Mouse (Mus musculus): ENCODE measurements at regions not wholly inside any gene's neighbourhood (a gene's known extent, or its start where the extent isn't known, plus 50 kb on each side); places are given as distances from the start of the nearest gene placed in this dataset.

DNA sequence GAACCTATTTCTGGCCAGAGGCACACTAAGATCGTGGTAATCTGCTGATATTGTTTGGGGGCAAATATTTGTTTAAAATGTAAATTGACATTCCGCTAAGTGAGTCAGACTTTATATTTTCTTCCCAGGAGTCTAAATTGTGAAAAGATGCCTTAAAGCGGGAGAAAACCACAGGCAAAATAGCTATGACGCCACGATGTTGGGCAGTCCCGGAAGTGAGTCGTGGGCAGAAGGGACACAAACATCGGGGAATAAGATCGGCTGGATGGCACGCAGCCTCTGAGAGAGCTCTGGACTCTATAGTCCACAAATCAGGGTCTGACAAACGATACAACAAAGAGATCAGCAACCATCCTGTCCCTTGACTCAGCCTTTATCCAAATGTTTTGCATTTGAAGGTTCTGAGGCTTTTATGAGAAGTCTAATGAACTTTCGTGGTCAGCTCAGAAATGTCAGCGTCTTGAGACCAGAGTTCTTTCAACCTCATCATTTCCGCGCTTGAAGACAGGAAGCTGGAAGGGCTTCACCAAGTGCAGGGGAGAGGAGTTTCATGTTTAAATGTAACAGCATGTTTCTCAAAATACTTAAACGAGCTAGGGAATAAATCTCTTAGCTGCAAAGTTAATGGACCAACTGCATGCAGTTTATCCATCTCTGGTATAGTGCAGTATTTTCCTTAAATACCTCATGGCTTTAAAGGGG lies 472.2 kb upstream of the Intu start:
- Histone ChIP-seq H3K4me3 (no peak overlapping the region), H3K27me3 (no peaks in the 10 kb centered on the region), H3K36me3 (no peaks in the 10 kb centered on the region), H3K9ac (no peak overlapping the region), H3K9me3 (no peaks in the 10 kb centered on the region), H3K27ac (no peak overlapping the region), H3K4me2 (no peak overlapping the region), H3K4me1 (no peaks in the 10 kb centered on the region)
- WGBS: 67% methylated on average over 16 of the region's 16 CpGs
- no peak for ATAC-seq (ENCODE audit: borderline replicate concordance, extremely low read depth, low FRiP score, low TSS enrichment)

DNA sequence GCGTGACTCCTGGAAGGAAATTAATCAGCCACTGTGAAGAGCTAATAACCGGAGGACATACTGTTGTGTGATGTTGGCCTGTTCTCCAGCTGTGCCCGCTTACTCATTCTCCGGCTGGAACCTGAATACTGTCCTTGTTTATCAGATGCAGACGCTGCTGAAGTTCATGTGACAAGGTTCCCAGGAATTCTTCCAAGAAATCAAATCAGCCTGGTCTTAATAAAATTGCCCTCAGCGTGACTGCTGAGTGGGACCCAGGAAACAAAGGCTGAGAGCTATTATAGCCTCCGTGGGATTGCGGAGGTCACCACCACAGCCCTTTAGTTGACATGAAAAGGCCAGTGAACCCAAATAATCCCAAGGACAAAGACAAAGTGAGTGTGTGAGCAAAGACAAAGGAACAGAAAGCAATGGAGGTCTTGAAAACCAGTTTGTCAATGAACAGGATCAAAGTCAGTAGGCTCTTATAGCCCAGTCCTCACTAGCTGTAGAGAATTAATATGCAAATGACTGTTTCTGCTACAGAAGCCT lies 460.9 kb upstream of the Intu start:
- no peaks in the 10 kb centered on the region for H3K9me3 ChIP-seq
- no peak overlapping the region for H3K9ac ChIP-seq
- H3K27me3 ChIP-seq: no peaks in the 10 kb centered on the region
- H3K4me3 ChIP-seq: no peak overlapping the region
- 58% methylated on average over 8 of the region's 8 CpGs for WGBS
- no peak for ATAC-seq (ENCODE audit: borderline replicate concordance, extremely low read depth, low FRiP score, low TSS enrichment)
- H3K4me2 ChIP-seq: no peak overlapping the region
- H3K4me1 ChIP-seq: no peaks in the 10 kb centered on the region
- no peaks in the 10 kb centered on the region for H3K36me3 ChIP-seq
- no peak overlapping the region for H3K27ac ChIP-seq

DNA sequence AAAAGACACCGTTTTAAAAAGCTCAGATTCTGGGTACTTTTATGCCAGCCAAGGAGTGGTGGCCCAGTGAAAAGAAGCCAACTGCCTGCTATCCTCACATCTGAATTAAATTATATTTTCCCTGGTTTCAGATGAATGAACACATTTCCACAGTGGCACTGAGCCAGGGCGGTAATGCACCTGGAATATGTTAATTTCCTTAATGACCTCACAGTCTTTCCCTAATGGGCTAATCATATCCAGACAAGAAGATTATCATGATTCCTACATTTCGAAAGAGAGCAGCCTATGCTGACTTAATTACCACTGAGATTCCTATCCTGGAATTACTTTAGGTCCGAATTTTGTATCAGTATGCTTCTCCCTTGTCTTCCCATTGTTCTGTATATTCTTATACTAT lies 454.3 kb upstream of the Intu start:
- H3K36me3 ChIP-seq: no peaks in the 10 kb centered on the region
- no peaks in the 10 kb centered on the region for H3K4me1 ChIP-seq
- ATAC-seq (ENCODE audit: borderline replicate concordance, extremely low read depth, low FRiP score, low TSS enrichment): no peak
- H3K27ac ChIP-seq: no peak overlapping the region
- H3K4me2 ChIP-seq: no peak overlapping the region
- H3K4me3 ChIP-seq: no peak overlapping the region
- no peak overlapping the region for H3K9ac ChIP-seq
- WGBS: 84% methylated on average over 4 of the region's 4 CpGs
- H3K9me3 ChIP-seq: no peaks in the 10 kb centered on the region
- H3K27me3 ChIP-seq: no peaks in the 10 kb centered on the region

DNA sequence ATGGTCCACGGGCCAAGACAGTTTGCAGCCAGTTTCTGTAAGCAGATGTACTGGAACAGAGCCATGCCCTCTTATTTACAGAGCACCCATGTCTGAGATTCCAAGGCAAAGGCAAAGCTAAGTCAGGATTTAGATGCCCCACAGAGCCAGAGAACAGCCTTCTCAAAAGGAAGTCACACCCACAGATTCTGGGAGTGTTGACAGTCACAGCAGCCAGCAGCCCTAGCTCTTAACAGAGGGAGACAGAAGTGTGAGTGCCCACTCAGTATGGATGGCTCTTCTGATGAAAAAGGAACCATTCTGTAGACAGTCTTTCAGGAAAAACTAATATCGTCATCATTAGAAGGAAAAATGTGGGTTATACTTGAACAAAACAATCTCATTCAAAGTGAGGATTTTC lies 446.0 kb upstream of the Intu start:
- H3K9ac ChIP-seq: no peak overlapping the region
- ATAC-seq (ENCODE audit: borderline replicate concordance, extremely low read depth, low FRiP score, low TSS enrichment): no peak
- WGBS: 46% methylated on average over 2 of the region's 2 CpGs
- no peaks in the 10 kb centered on the region for H3K4me1 ChIP-seq
- H3K36me3 ChIP-seq: no peaks in the 10 kb centered on the region
- H3K4me2 ChIP-seq: no peak overlapping the region
- H3K9me3 ChIP-seq: no peaks in the 10 kb centered on the region
- no peaks in the 10 kb centered on the region for H3K27me3 ChIP-seq
- H3K4me3 ChIP-seq: no peak overlapping the region
- H3K27ac ChIP-seq: no peak overlapping the region

DNA sequence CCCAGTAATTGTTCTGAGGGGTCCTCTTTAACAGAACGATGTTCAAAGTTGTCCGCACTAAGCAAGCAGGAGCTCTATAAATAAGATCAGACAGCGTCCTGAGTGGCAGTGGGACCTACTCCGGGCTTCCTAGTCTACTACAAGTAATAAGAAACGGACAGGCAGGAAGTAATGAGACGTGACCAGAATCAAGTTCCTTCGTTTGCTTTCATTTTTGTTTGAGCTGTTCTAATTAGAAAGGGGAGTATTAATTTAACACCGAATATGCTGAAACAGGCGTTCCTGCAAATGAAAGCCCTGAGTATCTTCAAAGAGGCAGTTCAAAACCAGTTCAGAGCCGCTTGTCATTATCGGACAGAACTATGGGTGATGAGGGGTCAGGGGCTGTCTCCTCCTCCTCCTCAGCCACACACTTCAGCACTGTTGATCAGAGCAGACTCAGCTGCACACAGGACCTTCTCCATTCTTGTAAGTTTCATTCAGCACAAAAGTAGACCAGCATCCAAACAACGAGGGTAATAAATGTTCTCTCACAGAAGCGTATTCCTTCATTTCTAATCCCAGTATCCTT lies 439.2 kb upstream of the Intu start:
- Histone ChIP-seq H3K4me1 (no peaks in the 10 kb centered on the region), H3K36me3 (no peaks in the 10 kb centered on the region), H3K4me2 (no peak overlapping the region), H3K27me3 (no peaks in the 10 kb centered on the region), H3K4me3 (no peak overlapping the region), H3K9ac (no peak overlapping the region), H3K9me3 (no peaks in the 10 kb centered on the region), H3K27ac (no peak overlapping the region)
- ATAC-seq (ENCODE audit: borderline replicate concordance, extremely low read depth, low FRiP score, low TSS enrichment): no peak
- WGBS: 79% methylated on average over 13 of the region's 13 CpGs

DNA sequence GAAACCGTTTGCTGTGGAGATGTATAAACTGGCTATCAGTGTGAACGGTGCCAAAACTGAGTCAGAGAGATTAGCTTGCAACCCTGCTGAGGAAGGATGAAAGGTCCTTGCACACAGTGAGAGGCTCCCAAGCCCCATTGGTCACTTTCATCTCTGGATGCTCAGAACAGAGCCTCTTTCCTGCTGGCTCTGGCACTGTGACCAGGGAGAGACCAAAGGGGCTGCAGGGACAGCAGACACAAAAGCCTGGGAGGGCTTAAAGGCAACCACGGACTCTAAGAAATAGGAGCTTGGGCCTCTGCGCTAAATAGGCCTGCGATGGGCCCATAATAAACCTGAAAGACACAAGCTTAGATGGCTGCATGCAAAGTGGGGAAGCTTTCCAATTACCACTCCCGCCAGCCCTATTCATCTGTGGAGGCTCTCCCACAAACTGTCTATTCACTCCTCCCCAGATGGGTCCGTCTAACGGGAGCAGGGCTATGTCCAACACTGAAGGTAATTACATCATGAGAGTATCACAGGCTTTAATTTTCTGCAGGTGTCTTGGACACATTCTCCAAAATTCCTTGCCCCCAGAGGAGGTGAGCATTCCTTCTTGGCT lies 438.2 kb upstream of the Intu start:
- Histone ChIP-seq H3K9me3 (no peaks in the 10 kb centered on the region), H3K4me2 (no peak overlapping the region), H3K27ac (no peak overlapping the region), H3K36me3 (no peaks in the 10 kb centered on the region), H3K4me1 (no peaks in the 10 kb centered on the region), H3K27me3 (no peaks in the 10 kb centered on the region), H3K9ac (no peak overlapping the region), H3K4me3 (no peak overlapping the region)
- WGBS: 72% methylated on average over 8 of the region's 8 CpGs
- no peak for ATAC-seq (ENCODE audit: borderline replicate concordance, extremely low read depth, low FRiP score, low TSS enrichment)

DNA sequence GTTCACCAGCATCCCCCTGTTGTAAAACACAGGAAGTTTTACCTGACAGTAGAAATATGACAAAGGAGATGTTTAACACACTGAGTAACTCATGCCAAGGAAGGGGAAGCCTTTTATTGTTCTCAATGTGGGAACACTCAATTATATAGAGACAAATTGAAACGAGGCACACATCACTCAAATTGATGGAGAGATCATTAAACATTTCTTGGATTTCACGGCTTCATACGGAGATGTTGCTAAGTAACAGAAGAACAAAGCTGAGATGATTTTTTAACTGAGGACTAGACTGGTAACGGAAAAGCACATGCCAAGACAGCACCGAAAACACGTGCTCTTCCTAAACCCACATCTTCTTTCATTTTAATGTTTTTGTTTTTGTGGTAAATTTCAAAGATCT lies 437.0 kb upstream of the Intu start:
- no peaks in the 10 kb centered on the region for H3K27me3 ChIP-seq
- no peaks in the 10 kb centered on the region for H3K9me3 ChIP-seq
- H3K27ac ChIP-seq: no peak overlapping the region
- H3K9ac ChIP-seq: no peak overlapping the region
- no peak overlapping the region for H3K4me2 ChIP-seq
- H3K4me1 ChIP-seq: no peaks in the 10 kb centered on the region
- H3K36me3 ChIP-seq: no peaks in the 10 kb centered on the region
- no peak overlapping the region for H3K4me3 ChIP-seq
- WGBS: 71% methylated on average over 6 of the region's 6 CpGs
- no peak for ATAC-seq (ENCODE audit: borderline replicate concordance, extremely low read depth, low FRiP score, low TSS enrichment)

DNA sequence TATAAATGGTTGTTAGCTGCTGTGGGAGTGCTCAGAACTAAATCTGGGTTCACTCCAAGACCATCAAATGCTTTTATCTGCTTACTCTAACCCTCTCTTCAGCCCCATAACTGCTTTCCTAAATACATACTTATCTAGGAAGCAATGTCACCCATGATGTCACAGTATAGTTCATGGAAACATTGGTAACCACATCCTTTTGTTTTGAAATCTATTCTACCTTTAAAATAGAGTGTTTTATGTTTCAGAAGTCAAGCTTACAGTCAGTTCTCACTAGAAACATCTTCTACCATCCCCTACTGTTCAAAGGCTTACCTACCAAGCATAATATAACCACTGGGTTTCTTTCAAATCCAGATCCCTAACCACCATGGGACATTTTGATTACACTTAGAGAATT lies 436.4 kb upstream of the Intu start:
- H3K36me3 ChIP-seq: no peaks in the 10 kb centered on the region
- no peaks in the 10 kb centered on the region for H3K27me3 ChIP-seq
- no peak overlapping the region for H3K9ac ChIP-seq
- no peak for ATAC-seq (ENCODE audit: borderline replicate concordance, extremely low read depth, low FRiP score, low TSS enrichment)
- no peak overlapping the region for H3K4me2 ChIP-seq
- no peaks in the 10 kb centered on the region for H3K4me1 ChIP-seq
- no peak overlapping the region for H3K27ac ChIP-seq
- H3K9me3 ChIP-seq: no peaks in the 10 kb centered on the region
- H3K4me3 ChIP-seq: no peak overlapping the region

DNA sequence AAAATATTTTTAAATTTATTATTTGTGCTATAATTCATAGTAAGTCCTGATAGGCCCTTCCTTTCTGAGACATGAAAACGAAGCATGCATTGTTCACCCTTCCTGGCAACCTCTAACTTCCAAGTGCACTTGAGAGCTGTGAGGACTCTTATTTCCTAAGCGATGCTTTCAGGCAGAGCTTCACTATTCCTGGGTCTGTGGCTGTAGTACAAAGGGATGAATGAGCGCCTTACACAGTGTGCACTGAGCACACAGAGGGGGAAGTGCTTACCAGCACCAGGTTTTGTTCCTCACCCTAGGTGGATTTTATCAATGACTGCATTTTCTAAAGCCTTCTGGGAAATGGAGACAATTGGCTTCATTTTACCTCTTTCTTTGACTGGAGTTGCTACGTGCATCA lies 428.4 kb upstream of the Intu start:
- Histone ChIP-seq H3K27me3 (no peaks in the 10 kb centered on the region), H3K27ac (no peak overlapping the region), H3K4me1 (no peaks in the 10 kb centered on the region), H3K4me2 (no peak overlapping the region), H3K36me3 (no peaks in the 10 kb centered on the region), H3K9me3 (no peaks in the 10 kb centered on the region), H3K4me3 (no peak overlapping the region), H3K9ac (no peak overlapping the region)
- no peak for ATAC-seq (ENCODE audit: borderline replicate concordance, extremely low read depth, low FRiP score, low TSS enrichment)
- WGBS: 48% methylated on average over 4 of the region's 4 CpGs

DNA sequence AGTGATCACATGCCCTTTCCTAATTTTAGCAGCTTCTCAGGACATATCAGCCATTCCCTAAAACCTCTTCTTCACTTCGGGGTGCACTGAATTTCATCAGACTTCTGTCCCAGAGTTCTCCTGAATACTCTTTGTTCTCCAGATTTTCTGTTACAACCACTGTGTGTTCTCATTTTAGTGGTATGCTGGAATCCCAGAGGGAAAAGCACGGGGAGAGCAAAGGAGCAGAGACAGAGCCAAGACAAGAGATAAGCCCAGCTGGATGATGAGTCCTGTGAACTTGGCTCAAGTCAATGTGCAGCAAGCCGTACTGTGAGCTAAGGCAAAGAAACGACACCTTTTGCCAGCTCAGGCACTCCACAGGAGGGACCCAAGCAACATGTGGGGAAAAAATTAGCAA lies 416.3 kb upstream of the Intu start:
- ATAC-seq (ENCODE audit: borderline replicate concordance, extremely low read depth, low FRiP score, low TSS enrichment): no peak
- H3K36me3 ChIP-seq: no peaks in the 10 kb centered on the region
- H3K9ac ChIP-seq: no peak overlapping the region
- H3K4me2 ChIP-seq: no peak overlapping the region
- no peak overlapping the region for H3K4me3 ChIP-seq
- H3K9me3 ChIP-seq: no peaks in the 10 kb centered on the region
- H3K27ac ChIP-seq: no peak overlapping the region
- H3K4me1 ChIP-seq: no peaks in the 10 kb centered on the region
- H3K27me3 ChIP-seq: no peaks in the 10 kb centered on the region
- WGBS: 43% methylated on average over 4 of the region's 4 CpGs

DNA sequence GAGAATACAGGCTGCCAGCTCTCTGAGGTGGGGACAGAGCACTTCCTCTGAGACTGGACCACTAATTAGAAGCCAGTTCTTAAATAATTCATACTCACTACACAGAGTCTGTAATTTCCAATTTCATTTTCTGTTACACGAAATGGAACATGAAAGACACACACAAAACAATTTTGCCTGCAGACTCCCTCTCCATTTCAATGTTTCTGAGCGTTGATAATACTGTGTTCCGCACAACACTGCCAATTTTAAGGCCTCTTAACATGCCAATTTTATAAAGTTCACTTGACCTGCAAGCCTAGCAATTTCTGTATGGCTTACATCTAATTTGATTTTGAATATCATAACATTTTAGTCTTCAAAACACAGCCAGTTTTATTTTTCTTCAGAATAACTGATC lies 412.5 kb upstream of the Intu start:
- no peak overlapping the region for H3K4me2 ChIP-seq
- H3K9me3 ChIP-seq: no peaks in the 10 kb centered on the region
- no peak for ATAC-seq (ENCODE audit: borderline replicate concordance, extremely low read depth, low FRiP score, low TSS enrichment)
- H3K9ac ChIP-seq: no peak overlapping the region
- no peaks in the 10 kb centered on the region for H3K27me3 ChIP-seq
- no peak overlapping the region for H3K27ac ChIP-seq
- no peaks in the 10 kb centered on the region for H3K4me1 ChIP-seq
- no peaks in the 10 kb centered on the region for H3K36me3 ChIP-seq
- WGBS: 78% methylated on average over 3 of the region's 3 CpGs
- no peak overlapping the region for H3K4me3 ChIP-seq

DNA sequence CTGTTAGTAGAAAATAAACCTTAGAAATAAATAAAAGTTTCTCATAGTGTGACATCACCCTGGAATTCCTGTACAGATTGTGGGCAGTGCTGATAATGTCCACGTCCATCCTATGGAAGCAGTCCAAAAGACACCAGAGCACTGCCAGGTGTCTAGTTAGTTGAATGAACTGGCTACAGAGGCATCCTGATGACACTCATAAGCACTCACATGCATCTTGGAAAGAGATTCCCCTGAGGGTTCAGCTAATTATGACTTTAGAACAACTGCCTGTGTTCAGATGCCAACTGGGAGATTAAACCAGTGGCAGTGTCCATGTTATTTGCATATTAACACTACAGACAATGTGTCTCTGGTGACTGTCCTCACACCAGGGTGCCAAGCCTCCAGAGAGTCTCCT lies 411.6 kb upstream of the Intu start:
- Histone ChIP-seq H3K4me1 (no peaks in the 10 kb centered on the region), H3K9me3 (no peaks in the 10 kb centered on the region), H3K9ac (no peak overlapping the region), H3K36me3 (no peaks in the 10 kb centered on the region), H3K27me3 (no peaks in the 10 kb centered on the region), H3K4me2 (no peak overlapping the region), H3K4me3 (no peak overlapping the region), H3K27ac (no peak overlapping the region)
- no peak for ATAC-seq (ENCODE audit: borderline replicate concordance, extremely low read depth, low FRiP score, low TSS enrichment)
- WGBS: 27% methylated on average over 1 of the region's 1 CpGs

Measured in lung, embryonic 15.5 days (tissue).